Mouse (Mus musculus): ENCODE measurements around the gene Vipr2.

The Vipr2 gene

DNA sequence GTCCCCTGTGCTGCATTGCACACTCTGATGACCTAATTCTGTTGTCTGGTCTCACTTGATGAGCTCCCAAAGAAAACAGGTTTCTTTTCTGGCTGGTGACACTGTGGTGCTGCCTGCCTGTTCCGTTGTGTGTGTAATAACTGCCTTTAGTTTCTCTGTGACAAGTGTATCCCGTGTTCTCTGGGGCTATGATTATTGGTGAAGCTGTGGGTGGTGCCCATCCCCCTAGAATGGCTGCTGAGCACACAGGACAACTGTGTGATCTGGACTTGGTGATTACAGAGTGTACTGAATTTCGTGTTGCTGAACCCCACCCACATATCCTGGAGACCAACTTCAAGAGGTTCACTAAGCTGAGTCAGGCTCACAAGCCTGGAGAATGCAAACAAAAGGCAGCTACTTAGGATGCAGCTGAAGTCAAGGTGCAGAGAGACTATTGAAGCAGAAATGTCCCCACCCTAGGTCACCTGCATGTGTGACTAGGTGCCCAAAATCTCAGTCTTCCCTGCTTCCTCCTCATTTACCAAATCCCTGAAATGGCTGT is 18.9 kb downstream of the Vipr2 start:
- no peak for DNase-seq (ENCODE audit: low spot score in 2 of 2)

DNA sequence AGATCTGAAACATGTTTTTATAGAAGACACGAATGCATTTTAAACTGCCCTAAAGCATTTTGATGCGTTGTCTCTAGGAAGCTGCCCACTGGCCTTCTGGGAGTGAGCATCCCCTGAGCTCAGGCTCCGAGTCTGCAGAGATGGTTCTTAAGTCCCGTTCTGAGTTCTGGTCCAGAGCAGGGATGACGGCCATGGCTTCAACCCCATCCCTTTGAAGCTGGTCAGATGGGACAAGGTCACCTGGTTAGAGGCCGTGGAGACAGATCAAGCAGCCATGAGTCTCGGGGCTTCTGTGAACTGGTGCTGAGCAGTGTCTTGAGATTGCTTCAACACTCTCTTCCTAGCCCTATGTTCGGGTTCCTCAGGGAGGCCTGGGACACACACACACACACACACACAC is 19.6 kb downstream of the Vipr2 start:
- DNase-seq (ENCODE audit: low spot score in 2 of 2): no peak

DNA sequence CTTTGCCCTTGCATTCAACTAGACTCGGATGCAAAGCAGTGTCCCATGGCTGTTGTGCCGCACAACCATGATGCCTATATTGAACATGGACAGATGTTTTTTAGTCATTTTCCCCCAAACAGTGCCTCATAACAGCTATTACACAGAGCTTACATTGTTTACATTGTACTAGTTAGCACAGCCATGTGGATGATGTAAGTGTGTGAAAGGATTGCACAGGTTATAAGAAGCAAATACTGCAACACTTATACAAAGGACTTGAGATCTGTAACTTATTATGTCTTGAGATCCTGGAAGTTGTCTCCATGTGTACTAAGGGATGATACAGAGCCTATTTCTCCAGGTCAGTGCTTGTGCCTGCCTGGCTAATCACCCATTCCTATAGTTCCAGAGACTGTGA is 24.4 kb downstream of the Vipr2 start:
- DNase-seq (ENCODE audit: low spot score in 2 of 2): no peak

DNA sequence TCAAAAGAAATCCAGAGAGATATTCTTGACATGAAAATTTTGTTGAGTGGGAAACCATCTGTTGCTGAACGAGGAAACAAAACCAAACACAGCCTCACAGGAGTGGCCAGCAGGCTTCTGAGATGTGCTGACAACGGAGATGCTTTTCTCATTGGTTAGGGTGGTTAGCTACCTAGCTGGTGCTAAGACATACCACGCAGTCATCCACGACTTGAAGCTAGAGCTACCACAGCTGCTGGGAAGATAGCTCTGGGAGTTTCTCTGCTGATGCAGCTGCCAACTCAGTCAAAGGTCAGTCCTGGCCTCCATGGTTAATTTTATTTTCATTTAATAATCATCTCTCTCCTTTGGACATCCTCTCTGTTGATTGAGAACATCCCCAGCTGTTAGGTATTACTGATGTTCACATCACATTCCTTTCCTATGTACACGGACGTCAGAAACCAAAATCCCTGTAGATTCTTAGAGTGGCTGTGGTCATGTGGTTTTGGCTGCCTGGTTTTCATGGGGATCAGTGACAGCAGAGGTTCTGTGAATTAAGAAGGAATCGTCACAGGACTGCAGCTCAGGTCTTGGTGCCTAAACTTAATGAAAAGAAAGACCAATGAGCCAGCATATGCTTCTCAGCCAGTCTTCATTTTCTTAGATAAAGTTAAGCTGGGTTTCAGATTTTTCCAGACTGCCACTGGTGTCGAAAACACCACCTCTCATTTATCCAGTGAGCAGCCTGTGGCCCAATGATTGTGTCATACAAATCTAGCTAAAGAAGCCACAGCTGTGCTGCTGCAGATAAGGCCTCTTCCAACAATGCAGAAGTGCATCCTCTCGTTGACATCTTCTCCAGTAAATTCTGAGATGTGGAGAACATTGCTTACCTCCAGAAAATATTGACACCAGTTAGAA is 32.2 kb downstream of the Vipr2 start:
- DNase-seq (ENCODE audit: low spot score in 2 of 2): peak in 1 of 2 experiments; percentile 7

DNA sequence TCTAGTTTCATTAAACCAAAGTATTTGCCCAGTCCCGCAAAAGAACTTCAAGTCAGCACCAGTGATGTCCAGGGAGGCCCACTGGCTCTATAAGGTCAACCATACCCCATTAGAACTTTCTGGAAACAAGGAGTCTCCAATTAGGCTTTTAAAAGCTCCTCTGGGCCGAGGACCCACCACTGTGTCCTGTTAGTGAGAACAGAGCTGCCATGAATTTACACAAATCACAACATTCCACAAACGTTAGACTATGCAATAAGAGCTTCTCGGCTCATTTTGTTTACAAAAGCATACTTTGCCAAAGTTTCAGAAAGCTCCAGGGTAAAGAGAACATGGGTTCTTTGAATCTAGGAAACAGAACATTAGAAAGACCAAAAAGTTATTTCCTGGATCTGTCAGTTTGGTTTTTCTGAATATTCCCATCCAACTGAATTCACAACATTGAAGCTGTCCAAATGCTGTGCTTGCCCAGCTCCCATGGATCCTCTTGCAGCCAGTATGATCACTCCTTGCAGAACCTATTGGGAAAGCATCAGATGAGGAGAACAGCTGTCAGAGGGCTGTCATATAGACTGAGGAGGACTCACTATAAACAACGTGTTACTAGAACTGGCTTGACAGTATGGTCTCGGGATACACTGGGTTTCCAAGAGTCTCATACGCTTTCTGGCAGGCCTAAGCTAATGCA is 33.6 kb downstream of the Vipr2 start:
- no peak for DNase-seq (ENCODE audit: low spot score in 2 of 2)

DNA sequence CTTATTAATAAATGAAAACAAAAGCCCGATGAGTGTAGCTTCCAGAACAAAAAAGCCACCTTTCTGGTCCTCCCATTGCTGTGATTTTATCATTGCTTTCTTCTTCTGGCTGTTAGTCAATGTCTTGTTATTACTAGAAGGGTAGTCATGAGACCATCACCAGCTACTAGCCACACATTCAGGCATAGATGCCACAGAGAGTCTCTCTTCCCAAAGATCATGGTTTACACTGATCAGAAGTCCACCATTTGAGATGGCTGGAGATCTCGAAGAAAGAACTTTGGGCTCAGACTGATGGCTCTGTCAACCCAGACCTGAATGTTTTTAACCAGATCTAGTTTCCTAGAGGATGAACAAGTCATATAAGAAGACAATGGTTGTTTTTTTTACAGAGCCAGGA is 38.3 kb downstream of the Vipr2 start:
- no peak for DNase-seq (ENCODE audit: low spot score in 2 of 2)

DNA sequence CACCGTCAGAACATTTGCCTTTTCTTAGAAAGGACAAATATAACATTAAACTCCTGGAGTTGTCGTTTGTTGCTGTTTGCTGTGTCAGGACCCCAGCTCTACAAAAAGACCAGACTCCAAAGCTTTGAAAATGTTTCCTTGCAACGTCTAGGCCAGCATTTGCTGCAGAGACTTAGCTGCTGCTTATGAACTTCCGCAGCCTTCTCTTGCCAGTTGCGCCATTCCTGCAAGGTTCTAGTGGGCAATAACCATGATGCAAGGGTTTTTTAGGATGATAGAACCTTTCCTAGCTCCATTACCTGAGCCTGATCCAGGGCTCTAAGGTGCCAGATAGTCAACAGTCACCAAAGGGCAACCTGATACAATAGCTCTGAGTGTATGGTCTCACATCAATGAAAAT is 38.9 kb downstream of the Vipr2 start:
- no peak for DNase-seq (ENCODE audit: low spot score in 2 of 2)

DNA sequence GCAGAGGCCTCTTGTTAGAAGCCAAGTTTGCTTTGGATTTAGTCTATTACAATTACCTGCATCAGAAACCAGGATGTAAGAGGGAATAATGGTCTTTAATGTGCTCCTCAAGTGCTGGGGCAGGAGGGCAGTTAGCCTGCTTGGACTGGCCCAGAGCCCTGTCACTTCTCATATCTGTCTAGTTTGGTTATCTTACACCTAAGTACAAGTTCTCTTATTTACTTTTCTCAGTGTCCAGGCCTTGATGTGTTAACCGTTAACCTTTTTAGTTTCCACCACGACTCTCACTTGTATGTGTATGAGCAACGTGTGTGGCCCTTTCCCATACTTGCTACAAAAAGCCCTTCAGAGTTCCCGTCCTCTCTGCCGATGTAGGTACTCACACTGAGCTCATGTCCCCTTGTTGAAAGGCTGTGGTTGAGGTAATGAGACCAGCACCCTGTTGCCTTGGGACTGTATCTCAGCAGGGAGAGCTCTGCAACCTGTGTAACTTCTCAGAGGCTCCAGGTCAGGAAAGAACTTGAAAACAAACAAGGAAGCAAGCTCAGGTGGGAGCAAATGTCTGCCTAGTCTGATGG is 39.9 kb downstream of the Vipr2 start:
- DNase-seq (ENCODE audit: low spot score in 2 of 2): no peak

DNA sequence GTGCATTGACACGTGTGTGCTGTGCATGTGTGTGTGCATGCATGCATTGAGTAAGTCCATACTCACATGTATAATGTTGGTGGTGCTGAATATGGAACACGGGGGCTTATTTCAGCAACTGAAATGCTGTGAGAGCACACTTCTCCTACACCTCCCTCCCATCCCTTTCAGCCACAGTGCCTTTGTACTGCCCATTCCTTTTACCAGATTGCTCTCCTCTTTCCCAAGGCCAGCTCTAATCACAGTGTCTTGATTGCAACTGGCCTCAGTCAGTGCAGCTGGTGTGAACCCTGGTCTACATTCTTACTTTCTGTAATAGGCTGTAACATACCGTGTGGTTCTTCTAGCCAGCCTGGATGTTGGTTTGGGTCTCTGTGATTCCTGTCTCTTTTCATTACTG is 41.5 kb downstream of the Vipr2 start:
- DNase-seq (ENCODE audit: low spot score in 2 of 2): no peak

DNA sequence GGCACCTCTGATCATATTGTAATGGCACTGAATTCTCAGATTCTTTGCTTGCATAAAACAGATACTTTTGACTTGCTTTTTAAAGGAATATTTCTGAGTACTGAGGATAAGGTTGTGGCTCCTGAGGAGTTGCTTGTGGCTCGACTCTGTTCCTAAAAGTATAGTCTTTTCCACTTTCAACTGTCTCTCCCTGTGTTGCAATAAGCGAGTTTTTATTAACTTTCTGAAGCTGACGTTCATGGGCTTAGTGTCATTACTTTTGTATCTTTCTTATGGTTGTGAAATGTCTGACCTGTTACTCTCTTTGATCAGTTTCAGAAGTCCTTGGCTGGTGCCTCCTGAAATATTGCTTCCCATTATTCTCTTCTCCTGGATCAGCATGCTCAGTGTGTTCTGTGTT is 46.3 kb downstream of the Vipr2 start:
- DNase-seq (ENCODE audit: low spot score in 2 of 2): no peak

DNA sequence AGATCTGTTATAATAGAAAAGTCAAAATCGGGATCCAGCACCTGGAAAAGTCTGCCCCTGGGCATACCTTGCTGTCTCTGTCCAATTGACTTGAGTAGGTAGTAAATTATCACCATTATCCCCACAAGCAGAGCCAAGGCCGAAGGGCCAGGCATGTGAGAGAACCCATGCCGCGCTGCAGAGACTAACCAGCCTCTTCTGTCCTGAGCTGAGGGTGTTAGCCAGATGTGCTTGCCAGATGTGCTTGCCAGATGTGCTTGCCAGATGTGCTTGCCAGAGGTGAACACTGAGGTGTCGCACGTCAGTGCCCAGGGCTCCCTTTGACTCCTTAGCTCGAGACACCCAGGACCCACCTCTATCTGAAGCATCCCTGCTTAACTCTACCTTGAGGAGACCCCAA is 53.4 kb downstream of the Vipr2 start:
- no peak for DNase-seq (ENCODE audit: low spot score in 2 of 2)

DNA sequence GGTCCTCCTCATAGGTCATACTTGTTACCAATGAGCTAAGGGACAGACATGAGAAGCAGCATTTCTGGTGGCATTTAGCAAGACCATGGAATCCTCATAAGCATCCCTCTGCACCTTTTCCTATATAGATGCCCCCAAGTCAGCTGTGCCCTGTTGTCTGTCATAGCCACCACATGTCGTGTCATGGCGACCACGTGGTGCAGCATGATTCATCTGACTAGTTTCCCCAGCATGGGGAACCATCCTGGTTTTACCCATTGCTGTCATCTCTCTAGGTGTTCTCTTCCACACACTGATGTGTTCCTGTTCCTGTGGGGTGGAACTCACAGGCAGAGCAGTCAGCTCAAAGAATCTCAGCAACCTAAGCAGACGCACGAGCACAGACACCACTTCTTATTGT is 55.4 kb downstream of the Vipr2 start:
- no peak for DNase-seq (ENCODE audit: low spot score in 2 of 2)

DNA sequence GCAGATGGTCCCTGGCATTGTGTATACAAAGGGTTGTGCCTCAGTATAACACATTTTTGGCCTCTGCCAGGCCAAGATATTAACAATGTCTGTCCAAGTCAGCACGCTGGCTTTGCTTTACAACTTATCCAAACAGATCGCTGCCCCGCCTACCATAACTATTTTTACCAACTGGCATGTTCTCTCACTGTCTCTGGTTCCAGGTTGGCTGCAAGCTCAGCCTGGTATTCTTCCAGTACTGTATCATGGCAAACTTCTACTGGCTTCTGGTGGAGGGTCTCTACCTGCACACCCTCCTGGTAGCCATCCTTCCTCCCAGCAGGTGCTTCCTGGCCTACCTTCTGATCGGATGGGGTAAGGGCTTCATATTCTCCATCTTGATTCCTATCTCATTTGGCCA is 58.4 kb downstream of the Vipr2 start:
- no peak for DNase-seq (ENCODE audit: low spot score in 2 of 2)

DNA sequence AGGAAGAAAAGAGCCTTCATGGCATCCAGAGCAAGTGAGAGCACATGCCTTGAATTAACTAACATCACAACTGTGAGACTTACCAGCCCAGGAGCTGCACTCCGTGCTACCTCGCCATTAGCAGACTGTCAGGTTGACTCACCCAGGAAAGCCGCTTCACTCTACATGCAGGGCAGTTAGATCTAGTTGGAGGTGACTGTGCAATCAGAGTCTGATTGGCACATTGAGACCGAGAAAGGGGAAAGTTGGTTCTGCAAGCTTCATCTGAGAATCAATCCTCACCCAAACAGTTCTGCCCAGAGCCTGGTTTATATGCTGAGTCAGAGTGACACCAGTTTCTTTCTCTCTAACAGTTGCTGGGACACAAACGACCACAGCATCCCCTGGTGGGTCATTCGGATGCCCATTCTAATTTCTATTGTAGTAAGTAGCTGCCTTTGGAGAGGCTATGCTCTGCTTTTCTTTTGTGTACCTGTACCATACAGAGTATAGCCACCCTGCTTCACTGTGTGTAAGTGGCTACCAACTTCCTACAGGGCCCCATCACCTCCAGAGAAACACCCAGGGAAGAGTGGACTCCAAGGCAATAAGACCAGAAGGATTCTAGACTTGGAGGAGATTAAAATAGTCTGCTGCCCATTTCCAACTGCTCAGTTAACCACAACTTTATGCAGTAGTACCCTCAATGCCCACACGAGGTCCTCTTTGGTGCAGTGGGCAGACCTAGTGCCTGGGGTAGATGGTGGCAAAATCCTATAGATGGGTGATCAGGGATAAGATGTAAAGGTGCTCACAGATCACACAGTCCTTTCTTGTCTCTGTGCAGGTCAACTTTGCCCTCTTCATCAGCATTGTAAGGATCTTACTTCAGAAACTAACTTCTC is 61.0 kb downstream of the Vipr2 start:
- DNase-seq (ENCODE audit: low spot score in 2 of 2): no peak

DNA sequence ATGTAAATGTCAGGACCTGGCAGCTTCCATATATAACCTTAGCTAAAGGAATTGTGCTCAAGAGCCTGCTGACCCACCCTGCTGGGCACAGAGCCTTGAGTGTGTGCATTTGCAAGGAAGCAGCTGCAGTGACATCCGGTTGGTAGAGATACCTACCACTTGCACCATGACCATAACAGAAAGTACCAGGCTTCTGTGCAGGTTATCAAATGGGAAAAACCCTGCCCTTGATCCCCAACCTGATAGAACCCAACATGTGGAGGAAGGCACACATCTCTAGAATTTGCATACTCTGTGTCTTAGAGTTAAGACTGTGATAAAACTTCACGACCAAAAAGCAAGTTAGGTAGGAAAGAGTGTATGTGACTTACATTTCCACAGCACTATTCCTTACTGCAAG is 63.1 kb downstream of the Vipr2 start:
- no peak for DNase-seq (ENCODE audit: low spot score in 2 of 2)

DNA sequence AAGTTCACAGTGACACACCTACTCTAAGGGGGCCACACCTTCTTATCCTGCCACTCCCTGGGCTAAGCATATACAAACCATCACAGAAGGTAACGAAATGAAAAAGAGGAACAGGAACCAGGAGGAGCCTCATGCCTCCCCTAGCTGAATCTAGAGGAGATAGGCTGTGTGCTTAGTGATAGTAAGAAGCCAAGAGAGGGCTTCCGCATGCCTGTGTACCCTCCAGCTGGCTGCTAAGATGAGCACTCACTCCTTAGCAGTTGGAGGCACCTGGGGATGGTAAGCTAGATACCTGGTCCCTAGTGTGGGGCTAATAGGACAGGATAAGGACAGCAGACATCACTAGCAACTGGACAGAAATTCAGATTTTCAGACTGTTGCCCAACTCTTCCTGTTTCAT is 64.3 kb downstream of the Vipr2 start:
- DNase-seq (ENCODE audit: low spot score in 2 of 2): no peak

DNA sequence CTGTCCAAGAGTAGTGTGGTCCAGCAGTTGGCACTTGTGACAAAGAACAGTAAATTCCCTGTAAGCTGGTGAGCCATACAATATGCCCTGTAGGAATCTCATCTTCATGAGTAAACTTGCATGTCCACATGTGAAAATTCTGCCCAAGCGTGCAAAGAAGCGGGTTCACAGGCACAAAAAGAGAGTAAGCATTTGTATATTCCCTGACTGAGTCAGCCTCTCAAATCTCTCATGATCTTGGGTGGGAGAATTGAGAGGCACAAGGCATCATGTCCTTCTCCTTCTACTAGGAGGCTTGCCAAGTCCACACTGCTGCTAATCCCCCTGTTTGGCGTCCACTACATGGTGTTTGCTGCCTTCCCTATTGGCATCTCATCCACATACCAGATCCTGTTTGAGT is 64.9 kb downstream of the Vipr2 start:
- DNase-seq (ENCODE audit: low spot score in 2 of 2): no peak

DNA sequence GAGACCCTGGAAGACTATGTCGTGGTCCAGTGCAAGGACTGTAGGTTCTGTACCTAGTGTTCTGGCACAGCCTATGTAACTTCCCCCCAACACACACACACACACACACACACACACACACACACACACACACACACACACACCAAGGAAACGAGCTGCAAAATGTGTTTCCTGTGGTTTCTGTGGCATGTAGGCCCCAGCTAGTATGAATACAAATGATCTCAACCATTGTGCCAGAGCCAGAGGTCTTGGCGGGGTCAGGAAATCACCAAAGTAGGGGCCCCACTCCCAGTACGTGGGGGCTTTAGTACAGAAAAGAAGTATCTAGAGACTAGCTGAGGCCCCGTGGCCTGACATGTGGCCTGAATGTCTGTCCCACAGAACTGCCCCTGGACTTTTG is 67.7 kb downstream of the Vipr2 start:
- DNase-seq (ENCODE audit: low spot score in 2 of 2): no peak

DNA sequence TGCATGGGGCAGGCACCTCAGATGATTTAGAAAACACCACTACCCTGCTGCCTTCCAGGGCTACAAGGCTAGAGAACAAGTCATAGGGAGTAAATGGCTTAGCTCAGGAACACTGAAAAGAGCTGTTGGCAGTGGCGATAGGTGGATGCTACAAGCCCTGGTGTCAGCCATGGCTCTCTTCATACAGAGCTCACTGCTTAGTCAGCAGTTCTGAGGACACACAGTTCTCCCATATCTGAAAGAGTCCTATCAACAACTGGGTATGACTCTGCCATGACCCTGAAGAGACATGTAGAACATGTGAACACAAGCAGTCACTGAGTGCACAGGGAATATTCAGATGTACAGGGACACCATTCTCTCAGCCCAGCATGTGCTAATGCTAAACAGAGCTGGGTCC is 68.2 kb downstream of the Vipr2 start:
- no peak for DNase-seq (ENCODE audit: low spot score in 2 of 2)

DNA sequence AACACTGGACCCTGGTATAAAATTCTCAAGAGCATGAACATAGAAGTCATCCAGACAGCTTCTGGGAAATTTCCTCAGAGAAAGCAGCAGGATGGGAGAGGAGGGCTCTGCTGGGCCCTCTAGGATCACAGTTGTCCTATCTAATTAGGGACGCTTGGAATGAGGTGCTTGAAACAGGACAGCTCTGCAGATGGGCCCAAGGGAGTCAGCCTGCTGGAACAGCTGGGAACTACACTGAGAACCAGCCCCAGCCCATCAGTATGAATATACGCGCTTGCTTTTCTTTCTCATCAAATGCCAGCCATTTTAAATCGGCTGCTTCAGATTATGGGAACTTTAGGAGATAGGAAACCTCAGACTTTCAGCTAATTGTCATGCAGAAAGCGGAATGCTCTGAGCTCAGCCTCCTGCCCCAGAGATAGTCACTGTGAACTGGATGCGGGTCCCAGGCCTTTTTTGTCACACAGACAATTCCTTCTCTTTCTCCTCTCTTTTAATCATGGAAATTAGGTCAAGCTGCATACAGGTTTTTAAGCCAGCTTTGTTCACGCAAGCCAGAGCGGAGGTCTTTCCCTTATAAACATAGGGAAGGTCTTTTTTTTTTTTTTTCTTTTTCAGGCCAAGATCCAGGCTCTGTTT is 69.6 kb downstream of the Vipr2 start:
- no peak for DNase-seq (ENCODE audit: low spot score in 2 of 2)

DNA sequence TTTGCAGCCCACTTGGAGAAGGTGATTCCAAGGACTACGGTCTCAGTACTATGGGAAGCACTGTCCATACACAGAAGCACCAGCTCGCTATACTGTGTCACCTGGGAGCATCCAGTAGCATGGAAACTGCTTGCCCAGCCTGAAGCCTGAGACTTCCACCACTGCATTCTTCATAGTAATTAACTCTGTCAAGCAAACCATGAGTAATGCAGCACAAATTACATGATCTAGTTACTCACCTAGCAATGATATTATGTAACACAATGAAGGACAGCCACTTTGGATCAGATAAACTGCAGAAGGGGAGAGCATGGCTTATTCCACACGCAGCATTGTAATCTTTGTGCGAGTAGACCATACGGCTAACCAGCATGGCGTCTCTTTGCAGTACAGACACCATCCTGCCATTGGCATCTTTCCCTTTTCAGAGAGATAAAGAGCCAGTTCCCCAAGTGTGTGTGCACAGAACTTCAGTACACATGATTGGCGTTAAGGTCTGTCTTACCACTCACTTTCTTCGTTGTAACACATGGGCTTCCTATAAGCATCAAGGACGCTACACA is 75.4 kb downstream of the Vipr2 start:
- no peak for DNase-seq (ENCODE audit: low spot score in 2 of 2)

Measured in right cerebral cortex, postnatal 36 days (tissue).